Mouse (Mus musculus): Measurements from ENCODE around the gene Lbh.

The Lbh gene

GRCm38 (mm10) chr17:72918053-72918452 lies at the start of gene Lbh:
Gene Lbh, plus strand, starts transcription at chr17:72918305.
- DNase-seq (ENCODE audit: inconsistent ontology term), result peak; percentile 98

DNA sequence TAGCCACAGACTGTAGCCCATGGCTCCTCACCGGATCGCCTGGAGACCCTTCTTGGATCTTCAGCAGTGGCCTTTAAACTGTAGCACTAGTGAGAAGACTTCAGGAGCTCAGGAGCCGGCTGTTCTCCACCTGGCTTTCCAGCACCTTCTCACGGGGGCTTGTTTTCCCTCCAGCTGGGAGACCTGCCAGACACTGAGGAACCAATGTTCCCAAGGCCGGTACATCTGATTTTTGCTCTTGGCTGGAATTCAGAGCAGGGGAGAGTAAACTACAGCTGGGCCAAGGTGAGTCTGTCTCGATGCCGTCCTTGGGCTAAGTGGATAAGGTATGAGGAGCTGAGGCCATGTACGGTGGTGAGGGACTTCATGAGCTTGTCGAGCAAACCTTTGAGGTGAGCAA lies 39.1 kb upstream of the Lbh start:
- no peak for DNase-seq (ENCODE audit: inconsistent ontology term)

GRCm38 (mm10) chr17:72880156-72880555 lies 37.9 kb upstream of the Lbh start:
- no peak for DNase-seq (ENCODE audit: inconsistent ontology term)

DNA sequence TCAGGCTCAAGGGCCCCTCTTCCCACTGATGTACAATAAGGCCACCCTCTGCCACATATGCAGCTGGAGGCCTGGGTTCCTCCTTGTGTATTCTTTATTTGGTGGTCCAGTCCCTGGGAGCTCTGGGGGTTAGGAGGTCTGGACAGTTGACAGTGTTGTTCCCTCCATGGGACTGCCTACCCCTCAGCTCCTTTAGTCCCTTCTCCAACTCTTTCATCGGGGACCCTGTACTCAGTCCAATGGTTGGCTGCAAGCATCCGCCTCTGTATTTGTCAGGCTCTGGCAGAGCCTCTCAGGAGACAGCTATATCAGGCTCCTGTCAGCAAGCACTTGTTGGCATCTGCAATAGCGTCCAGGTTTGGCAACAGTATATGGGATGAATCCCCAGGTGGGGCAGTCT lies 37.1 kb upstream of the Lbh start:
- DNase-seq (ENCODE audit: inconsistent ontology term), result no peak

GRCm38 (mm10) chr17:72881804-72882203 lies 36.3 kb upstream of the Lbh start:
- no peak for DNase-seq (ENCODE audit: inconsistent ontology term)

- DNase-seq (ENCODE audit: inconsistent ontology term), result peak; percentile 59
These were observed 28.3 kb upstream of the Lbh start for GRCm38 (mm10) chr17:72889556-72890397.

- DNase-seq (ENCODE audit: inconsistent ontology term), result no peak
These were observed 27.7 kb upstream of the Lbh start for GRCm38 (mm10) chr17:72890398-72890898.

DNA sequence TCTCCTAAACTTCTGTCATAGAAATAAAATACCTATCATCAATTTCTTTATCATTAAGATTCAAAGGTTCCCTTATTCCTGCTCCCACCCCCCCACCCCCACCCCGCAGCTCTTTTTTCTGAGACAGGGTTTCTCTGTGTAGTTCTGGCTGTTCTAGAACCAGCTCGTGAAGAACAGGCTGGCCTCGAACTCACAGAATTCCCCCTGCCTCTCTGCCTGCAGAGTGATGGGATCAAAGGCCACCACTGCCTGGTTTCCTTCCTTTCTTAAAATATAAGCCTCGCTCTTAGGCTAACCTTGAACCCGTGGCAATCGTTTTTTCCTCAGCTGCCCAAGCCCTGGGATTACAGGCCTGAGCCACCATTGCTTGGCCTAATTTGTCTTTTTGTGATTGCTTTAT lies 26.5 kb upstream of the Lbh start:
- DNase-seq (ENCODE audit: inconsistent ontology term), result no peak

DNA sequence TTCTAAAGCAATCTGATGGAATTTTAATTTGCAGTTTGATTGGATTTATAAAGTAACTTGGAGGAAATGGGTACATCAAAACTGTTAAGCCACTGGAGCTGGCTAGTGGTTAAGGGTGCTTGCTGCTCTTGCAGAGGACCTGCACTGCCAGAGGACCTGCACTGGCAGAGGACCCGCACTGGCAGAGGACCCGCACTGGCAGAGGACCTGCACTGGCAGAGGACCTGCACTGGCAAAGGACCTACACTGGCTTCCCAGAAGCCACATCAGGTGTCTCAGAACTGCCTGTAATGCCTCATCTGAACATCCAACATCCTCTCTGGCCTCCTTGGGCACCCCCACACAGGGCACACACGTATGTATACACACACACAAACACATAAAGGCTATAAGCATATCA lies 22.6 kb upstream of the Lbh start:
- no peak for DNase-seq (ENCODE audit: inconsistent ontology term)

DNA sequence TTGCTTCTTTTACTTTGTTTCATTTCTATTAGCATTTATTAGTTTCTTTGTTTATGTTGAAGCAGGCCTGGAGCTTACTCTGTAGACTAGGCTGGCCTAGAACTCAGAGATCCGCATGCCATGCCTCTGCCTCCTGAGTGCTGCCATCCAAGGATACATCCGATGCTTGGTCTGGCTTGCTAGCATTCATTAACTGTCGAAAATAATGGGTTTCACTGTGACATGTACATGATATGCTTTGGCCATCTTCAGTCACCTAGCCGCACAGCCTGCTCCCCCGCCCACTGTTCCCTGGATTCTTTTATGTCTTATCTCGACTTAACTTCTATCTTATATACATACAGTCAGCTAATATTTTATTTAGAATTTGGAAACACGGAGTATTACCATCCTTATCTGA lies 21.0 kb upstream of the Lbh start:
- no peak for DNase-seq (ENCODE audit: inconsistent ontology term)

- DNase-seq (ENCODE audit: inconsistent ontology term), result no peak
These were observed 20.1 kb upstream of the Lbh start for GRCm38 (mm10) chr17:72897961-72898360.

- DNase-seq (ENCODE audit: inconsistent ontology term), result no peak
These were observed 19.3 kb upstream of the Lbh start for GRCm38 (mm10) chr17:72898775-72899174.

DNA sequence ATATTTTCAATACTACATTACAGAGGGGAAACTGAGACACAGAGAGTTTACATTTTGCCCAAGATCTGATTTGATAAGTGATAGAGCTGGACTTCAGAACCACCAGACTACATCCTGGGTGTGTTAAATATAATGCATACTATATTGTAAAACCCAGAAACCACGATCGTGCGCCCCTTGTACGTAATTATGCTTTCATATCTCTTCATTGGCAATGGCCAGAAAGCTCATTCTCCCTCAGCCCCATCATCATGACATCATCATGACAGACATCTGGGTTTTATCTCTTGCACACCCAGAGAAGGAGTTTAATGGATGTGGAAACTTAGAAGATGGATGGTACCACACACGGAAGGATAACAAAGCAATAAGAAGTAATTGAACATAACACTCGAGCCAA lies 17.1 kb upstream of the Lbh start:
- no peak for DNase-seq (ENCODE audit: inconsistent ontology term)

- no peak for DNase-seq (ENCODE audit: inconsistent ontology term)
These were observed 16.4 kb upstream of the Lbh start for GRCm38 (mm10) chr17:72901705-72902104.

DNA sequence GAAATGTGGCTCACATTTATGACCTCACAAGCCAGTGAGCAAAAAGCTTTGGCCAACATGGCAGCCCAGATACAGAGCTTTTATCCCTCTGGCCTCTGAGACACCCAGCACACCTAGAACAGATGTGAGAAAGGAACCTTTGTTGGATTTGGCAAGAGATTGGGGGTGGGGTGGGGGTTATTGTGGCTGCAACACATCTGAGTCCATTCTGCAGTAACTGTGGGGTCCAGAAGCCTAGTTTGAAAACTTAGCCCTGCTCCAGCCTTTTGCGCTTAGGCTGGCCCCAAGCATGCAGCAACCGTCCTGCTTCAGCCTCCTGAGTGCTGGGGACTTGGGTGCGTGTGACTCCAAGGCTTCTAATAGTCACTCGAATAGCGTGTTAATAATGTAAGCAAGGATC lies 14.8 kb upstream of the Lbh start:
- no peak for DNase-seq (ENCODE audit: inconsistent ontology term)

DNA sequence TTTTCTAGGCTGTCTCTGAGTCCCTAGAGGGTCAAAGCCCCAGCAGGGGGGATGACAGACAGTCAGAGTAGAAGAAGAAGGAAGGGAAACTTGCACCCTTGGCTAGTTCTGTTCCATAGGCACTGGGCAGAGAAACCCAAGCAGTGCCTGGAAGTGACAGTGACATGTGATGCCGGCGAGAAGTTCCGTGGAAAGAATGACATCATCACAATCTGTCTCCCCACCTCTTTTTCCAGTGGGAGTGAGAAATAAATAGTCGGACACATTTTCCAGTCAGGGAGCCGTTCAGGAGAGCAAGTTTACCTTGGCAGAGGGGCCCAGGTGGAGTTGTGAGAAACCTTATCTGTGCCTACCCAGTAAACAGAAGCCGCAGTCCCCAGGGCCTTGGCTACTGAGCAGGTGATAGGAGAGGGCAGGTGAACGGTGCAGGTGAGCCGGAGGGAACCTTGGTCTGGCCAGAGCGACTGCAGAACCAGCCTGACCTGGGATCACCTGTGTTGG lies 14.1 kb upstream of the Lbh start:
- DNase-seq (ENCODE audit: inconsistent ontology term), result no peak

GRCm38 (mm10) chr17:72904873-72905272 lies 13.2 kb upstream of the Lbh start:
- DNase-seq (ENCODE audit: inconsistent ontology term), result no peak

DNA sequence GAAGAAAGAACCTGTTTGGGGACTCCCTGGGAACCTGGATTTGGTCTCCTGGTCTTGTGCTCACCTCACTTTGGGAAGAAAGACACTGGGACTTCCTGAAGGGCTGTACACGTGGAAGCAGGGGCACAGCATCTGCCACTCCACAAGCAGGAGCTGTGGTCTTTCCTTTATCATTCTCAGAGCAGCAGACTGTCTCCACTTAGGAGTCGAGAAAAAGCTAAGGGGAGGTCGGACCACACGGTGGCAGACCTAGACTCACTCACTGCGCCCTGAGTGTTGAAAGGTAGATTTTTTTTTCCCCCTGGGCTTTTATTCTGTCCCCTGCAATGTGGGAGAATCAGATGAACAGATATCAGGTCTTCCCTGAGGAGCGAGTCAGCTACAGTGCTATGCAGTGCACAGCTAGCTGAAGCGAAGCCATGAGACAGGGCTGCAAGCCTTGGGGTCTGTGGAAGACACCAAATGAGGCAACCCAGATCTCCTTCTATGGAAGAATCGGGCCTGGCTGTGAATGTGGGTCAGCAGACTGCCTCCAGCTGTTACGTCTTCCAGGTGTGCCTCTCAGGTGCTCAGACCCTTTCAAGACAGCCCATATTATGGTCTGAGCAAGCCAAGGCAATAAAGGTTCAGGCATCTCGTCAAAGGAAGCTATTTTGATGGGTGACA lies 11.7 kb upstream of the Lbh start:
- DNase-seq (ENCODE audit: inconsistent ontology term), result no peak

DNA sequence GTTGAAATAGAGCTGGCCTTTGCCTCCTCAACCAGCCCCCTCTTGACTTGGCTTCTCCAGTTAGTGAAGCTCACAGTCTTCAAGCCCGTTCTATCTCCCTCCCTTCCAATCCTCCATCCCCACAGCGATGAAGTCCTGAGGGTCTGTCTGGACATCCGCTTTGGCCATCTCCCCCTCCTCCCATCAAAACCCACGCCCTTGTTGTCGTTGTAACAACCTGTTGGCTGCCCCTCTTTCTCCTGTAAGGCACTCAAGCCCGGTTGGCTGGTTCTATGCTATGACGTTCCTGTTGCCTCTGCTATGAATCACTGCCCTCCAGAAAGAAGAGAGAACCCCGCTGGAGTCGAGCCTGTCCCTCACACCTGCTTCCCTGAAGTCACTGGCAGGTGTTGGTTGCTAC lies 10.9 kb upstream of the Lbh start:
- no peak for DNase-seq (ENCODE audit: inconsistent ontology term)

DNA sequence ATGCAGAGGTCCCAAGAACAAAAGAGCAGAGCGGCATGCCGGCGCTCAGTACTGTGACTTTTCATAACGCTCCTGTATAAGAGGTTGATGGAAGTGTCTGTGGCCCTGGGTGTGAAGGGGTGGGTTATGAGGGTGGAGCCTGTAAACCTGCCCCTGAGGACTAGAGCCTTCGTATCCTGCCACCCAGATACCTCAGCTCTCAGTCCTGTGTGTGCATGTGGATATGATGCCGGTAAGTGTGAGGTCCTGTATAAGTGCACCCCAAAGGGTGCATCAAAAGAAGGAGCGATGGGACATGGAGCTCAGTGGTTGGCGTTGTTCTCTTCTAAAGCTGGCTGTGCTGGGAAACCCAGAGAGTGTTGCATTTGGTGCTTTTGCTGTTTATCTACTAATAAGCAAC lies 10.3 kb upstream of the Lbh start:
- DNase-seq (ENCODE audit: inconsistent ontology term), result no peak

GRCm38 (mm10) chr17:72908561-72908960 lies 9.5 kb upstream of the Lbh start:
- no peak for DNase-seq (ENCODE audit: inconsistent ontology term)

DNA sequence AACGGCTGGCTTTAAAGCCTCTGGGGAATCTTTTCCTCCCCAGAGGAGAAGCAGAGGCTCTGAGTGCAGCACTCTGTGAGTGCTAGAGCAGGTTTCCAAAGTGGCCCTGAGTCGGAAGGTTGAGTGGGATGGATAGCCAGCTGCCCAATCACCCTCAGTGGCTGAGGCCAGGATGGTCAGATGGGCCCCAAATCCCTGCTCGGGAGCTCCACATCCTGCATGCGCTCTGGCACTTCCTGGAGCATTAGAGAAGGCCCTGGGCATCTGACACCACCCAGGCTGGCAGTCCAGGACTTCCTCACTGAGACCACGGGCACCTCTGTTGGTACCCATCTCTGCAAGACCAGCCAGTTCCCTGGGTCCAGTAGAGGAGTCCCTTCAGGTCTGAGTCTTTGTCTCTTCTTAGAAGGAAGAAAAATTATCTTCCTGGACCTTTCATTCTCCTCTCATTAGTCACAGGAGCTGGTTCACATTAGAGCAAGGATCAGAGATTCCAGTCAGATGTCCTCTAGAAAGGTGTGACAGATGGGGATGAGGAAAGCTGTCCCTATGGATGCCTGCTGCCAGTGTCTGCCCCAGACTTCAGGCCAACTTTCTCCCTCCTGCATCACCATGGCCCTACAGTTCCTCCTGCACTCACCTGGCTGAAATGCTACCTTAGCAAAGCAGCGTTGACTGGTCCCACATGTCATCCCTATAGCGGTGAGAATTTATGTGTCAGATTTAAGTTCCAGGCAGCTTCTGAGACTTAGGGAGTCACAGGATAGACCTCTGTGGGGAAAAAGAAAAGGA lies 8.8 kb upstream of the Lbh start:
- DNase-seq (ENCODE audit: inconsistent ontology term), result no peak

Measured in Muller cell, postnatal 12 days (primary cell).